Mouse (Mus musculus): ENCODE measurements around the gene Ugt1a1. TPM values are rescaled to one million over a fixed set of nuclear protein-coding genes. Genes with fewer than 3 reads are reported as not detected.

The Ugt1a1 gene
- total and polyA plus RNA-seq, 2 experiments from 2014 or later: 0.07 TPM; not detected in 1

DNA sequence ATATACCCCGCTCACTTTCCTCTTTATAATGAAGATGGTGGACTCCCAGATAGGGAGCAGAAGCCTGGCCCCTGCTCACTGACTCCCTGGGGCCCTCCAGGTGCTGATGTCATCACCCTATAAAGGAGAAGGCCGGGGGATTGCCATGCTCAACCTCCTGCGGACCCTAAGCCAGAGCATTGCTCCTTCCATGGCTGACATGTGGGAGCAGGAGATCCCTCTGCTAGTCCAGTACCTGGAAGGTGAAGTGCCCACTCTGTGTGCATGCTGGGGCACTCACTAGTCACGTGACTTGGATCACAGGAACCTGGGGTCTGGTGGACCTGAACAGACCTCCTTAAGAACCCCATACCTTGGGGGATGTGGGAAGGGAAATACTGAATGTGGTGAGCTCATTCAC, 28.8 kb downstream of the Ugt1a1 start:
- no peak overlapping the region for H3K4me2 ChIP-seq (ENCODE audit: low read depth, low read length)
- H3K27ac ChIP-seq (ENCODE audit: low read depth): no peak overlapping the region
- ATAC-seq (ENCODE audit: insufficient read depth, low read depth) (no peak), DNase-seq (ENCODE audit: low spot score) (no peak)
- no peak overlapping the region for H3K9ac ChIP-seq (replicated peaks; ENCODE audit: low read depth, low read length)
- H3K9me3 ChIP-seq (replicated peaks; ENCODE audit: control insufficient read depth, low read length): peaks cover 81% of the 10 kb centered on the region
- TF ChIP-seq EP300 (IDR thresholded peaks at IDR 0.05; ENCODE audit: low read depth): no peak
- no peak for TF ChIP-seq CTCF (IDR thresholded peaks at IDR 0.05; ENCODE audit: low read depth)
- no peak overlapping the region for H3K4me3 ChIP-seq (ENCODE audit: low read depth, low read length)
- no peaks in the 10 kb centered on the region for H3K4me1 ChIP-seq (ENCODE audit: control insufficient read depth, insufficient read depth)
- 51% methylated on average over 4 of the region's 4 CpGs for WGBS
- H3K36me3 ChIP-seq (replicated peaks; ENCODE audit: control insufficient read depth, insufficient read depth, low read length): no peaks in the 10 kb centered on the region
- no peaks in the 10 kb centered on the region for H3K27me3 ChIP-seq (ENCODE audit: control insufficient read depth, insufficient read depth, low read length)

- no peak for ATAC-seq (ENCODE audit: insufficient read depth, low read depth)
Observed at GRCm38 (mm10) chr1:88243861-88244260, 32.1 kb downstream of the Ugt1a1 start.

GRCm38 (mm10) chr1:88245881-88246280, 34.1 kb downstream of the Ugt1a1 start:
- H3K9me3 ChIP-seq (replicated peaks; ENCODE audit: control insufficient read depth, low read length): peaks cover 81% of the 10 kb centered on the region

More at GRCm38 (mm10) chr1:88243861-88244260, 32.1 kb downstream of the Ugt1a1 start:
- 49% methylated on average over 5 of the region's 5 CpGs for WGBS
- Histone ChIP-seq H3K36me3 (replicated peaks; ENCODE audit: control insufficient read depth, insufficient read depth, low read length) (no peaks in the 10 kb centered on the region), H3K4me3 (ENCODE audit: low read depth, low read length) (no peak overlapping the region), H3K27ac (ENCODE audit: low read depth) (no peak overlapping the region), H3K9ac (replicated peaks; ENCODE audit: low read depth, low read length) (no peak overlapping the region), H3K4me1 (ENCODE audit: control insufficient read depth, insufficient read depth) (no peaks in the 10 kb centered on the region), H3K4me2 (ENCODE audit: low read depth, low read length) (no peak overlapping the region), H3K27me3 (ENCODE audit: control insufficient read depth, insufficient read depth, low read length) (no peaks in the 10 kb centered on the region), H3K9me3 (replicated peaks; ENCODE audit: control insufficient read depth, low read length) (peaks cover 81% of the 10 kb centered on the region)
- no peak for DNase-seq (ENCODE audit: low spot score)
- TF ChIP-seq EP300 (IDR thresholded peaks at IDR 0.05; ENCODE audit: low read depth) (no peak), CTCF (IDR thresholded peaks at IDR 0.05; ENCODE audit: low read depth) (no peak)

GRCm38 (mm10) chr1:88246386-88246785, 34.6 kb downstream of the Ugt1a1 start:
- Histone ChIP-seq H3K36me3 (replicated peaks; ENCODE audit: control insufficient read depth, insufficient read depth, low read length) (no peaks in the 10 kb centered on the region), H3K9me3 (replicated peaks; ENCODE audit: control insufficient read depth, low read length) (peaks cover 82% of the 10 kb centered on the region), H3K4me1 (ENCODE audit: control insufficient read depth, insufficient read depth) (no peaks in the 10 kb centered on the region), H3K27me3 (ENCODE audit: control insufficient read depth, insufficient read depth, low read length) (no peaks in the 10 kb centered on the region), H3K4me2 (ENCODE audit: low read depth, low read length) (no peak overlapping the region), H3K9ac (replicated peaks; ENCODE audit: low read depth, low read length) (no peak overlapping the region), H3K27ac (ENCODE audit: low read depth) (no peak overlapping the region), H3K4me3 (ENCODE audit: low read depth, low read length) (no peak overlapping the region)
- DNase-seq (ENCODE audit: low spot score) (no peak), ATAC-seq (ENCODE audit: insufficient read depth, low read depth) (no peak)
- WGBS: 36% methylated on average over 6 of the region's 6 CpGs
- no peak for TF ChIP-seq EP300 (IDR thresholded peaks at IDR 0.05; ENCODE audit: low read depth)
- no peak for TF ChIP-seq CTCF (IDR thresholded peaks at IDR 0.05; ENCODE audit: low read depth)

More at GRCm38 (mm10) chr1:88245881-88246280, 34.1 kb downstream of the Ugt1a1 start:
- Histone ChIP-seq H3K27me3 (ENCODE audit: control insufficient read depth, insufficient read depth, low read length) (no peaks in the 10 kb centered on the region), H3K9ac (replicated peaks; ENCODE audit: low read depth, low read length) (no peak overlapping the region), H3K4me1 (ENCODE audit: control insufficient read depth, insufficient read depth) (no peaks in the 10 kb centered on the region), H3K27ac (ENCODE audit: low read depth) (no peak overlapping the region), H3K4me2 (ENCODE audit: low read depth, low read length) (no peak overlapping the region), H3K36me3 (replicated peaks; ENCODE audit: control insufficient read depth, insufficient read depth, low read length) (no peaks in the 10 kb centered on the region), H3K4me3 (ENCODE audit: low read depth, low read length) (no peak overlapping the region)
- no peak for TF ChIP-seq CTCF (IDR thresholded peaks at IDR 0.05; ENCODE audit: low read depth)
- no peak for TF ChIP-seq EP300 (IDR thresholded peaks at IDR 0.05; ENCODE audit: low read depth)
- DNase-seq (ENCODE audit: low spot score) (no peak), ATAC-seq (ENCODE audit: insufficient read depth, low read depth) (no peak)
- WGBS: 65% methylated on average over 6 of the region's 6 CpGs

DNA sequence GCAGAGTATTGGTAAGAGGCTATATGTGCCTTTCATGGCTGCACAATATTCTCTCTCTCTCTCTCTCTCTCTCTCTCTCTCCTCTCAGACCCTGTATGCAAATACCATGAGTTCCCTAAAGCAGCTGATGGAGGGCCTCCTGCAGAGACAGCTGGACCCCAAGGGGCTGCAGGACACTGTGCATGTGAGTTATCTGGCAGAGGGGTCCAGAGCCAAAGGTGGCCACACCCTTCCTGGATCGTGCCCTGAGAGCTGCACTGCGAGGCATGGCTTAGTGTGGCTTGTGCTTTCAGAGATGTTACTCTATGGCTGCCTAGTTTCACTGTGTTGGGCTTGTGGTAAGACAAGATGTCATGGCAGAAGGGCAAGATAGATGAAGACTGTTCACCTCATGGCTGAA, 35.9 kb downstream of the Ugt1a1 start:
- Histone ChIP-seq H3K9me3 (replicated peaks; ENCODE audit: control insufficient read depth, low read length) (peaks cover 77% of the 10 kb centered on the region), H3K36me3 (replicated peaks; ENCODE audit: control insufficient read depth, insufficient read depth, low read length) (no peaks in the 10 kb centered on the region), H3K27ac (ENCODE audit: low read depth) (no peak overlapping the region), H3K4me2 (ENCODE audit: low read depth, low read length) (no peak overlapping the region), H3K27me3 (ENCODE audit: control insufficient read depth, insufficient read depth, low read length) (no peaks in the 10 kb centered on the region), H3K4me1 (ENCODE audit: control insufficient read depth, insufficient read depth) (no peaks in the 10 kb centered on the region), H3K9ac (replicated peaks; ENCODE audit: low read depth, low read length) (no peak overlapping the region), H3K4me3 (ENCODE audit: low read depth, low read length) (no peak overlapping the region)
- TF ChIP-seq CTCF (IDR thresholded peaks at IDR 0.05; ENCODE audit: low read depth) (no peak), EP300 (IDR thresholded peaks at IDR 0.05; ENCODE audit: low read depth) (no peak)
- WGBS: 40% methylated on average over 2 of the region's 2 CpGs
- no peak for DNase-seq (ENCODE audit: low spot score)
- no peak for ATAC-seq (ENCODE audit: insufficient read depth, low read depth)

DNA sequence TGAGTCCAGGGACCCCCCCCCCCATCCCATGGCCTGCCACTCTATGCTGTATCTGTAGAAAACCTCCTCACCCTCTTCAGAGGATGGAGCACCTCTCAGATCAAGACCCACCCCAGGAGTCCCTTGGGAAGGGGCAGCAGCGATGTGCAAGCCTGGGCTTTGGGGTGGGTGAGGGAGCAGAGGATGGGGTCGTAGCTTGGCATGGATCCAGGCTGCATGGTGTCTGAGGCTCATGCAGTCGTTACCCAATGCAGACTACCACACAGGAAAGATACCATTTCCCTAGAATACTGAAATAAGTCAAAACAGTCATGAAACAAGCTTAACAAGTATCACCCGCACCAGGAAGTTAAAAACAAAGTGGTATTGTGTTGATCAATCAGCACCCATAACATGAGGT, 36.9 kb downstream of the Ugt1a1 start:
- Histone ChIP-seq H3K27me3 (ENCODE audit: control insufficient read depth, insufficient read depth, low read length) (no peaks in the 10 kb centered on the region), H3K36me3 (replicated peaks; ENCODE audit: control insufficient read depth, insufficient read depth, low read length) (no peaks in the 10 kb centered on the region), H3K27ac (ENCODE audit: low read depth) (no peak overlapping the region), H3K4me2 (ENCODE audit: low read depth, low read length) (no peak overlapping the region), H3K4me1 (ENCODE audit: control insufficient read depth, insufficient read depth) (no peaks in the 10 kb centered on the region), H3K4me3 (ENCODE audit: low read depth, low read length) (no peak overlapping the region), H3K9me3 (replicated peaks; ENCODE audit: control insufficient read depth, low read length) (peaks cover 74% of the 10 kb centered on the region), H3K9ac (replicated peaks; ENCODE audit: low read depth, low read length) (no peak overlapping the region)
- no peak for TF ChIP-seq CTCF (IDR thresholded peaks at IDR 0.05; ENCODE audit: low read depth)
- no peak for TF ChIP-seq EP300 (IDR thresholded peaks at IDR 0.05; ENCODE audit: low read depth)
- WGBS: 54% methylated on average over 4 of the region's 4 CpGs
- DNase-seq (ENCODE audit: low spot score): no peak
- no peak; the same call in 1 of the 2 replicates for ATAC-seq (ENCODE audit: insufficient read depth, low read depth)
